Mouse (Mus musculus) left cerebral cortex, postnatal 14 days (tissue): ENCODE measurements at regions not wholly inside any gene's neighbourhood (a gene's known extent, or its start where the extent isn't known, plus 50 kb on each side); places are given as distances from the start of the nearest gene placed in this dataset.
"Not testable (repeated sequence)": the region's sequence is repeated elsewhere in the genome, so short reads cannot be mapped to it uniquely, and the experiment has no call there.

Experiments used
- DNase-seq, 2 experiments: peaks; one replicate each; pipeline ENCODE4 v3.0.0; 2021 to 2022; ENCODE audit warnings: low spot score in 2 of 2, mixed read lengths in 1 of 2
- intact Hi-C: fragments of 180-260 bp; cut with DNase I; formaldehyde crosslinking; loops from one replicate; pipeline ENCODE4 v1.15.1; 2025

GRCm38 (mm10) chr13:44626806-44627205 is 102.5 kb upstream of the Jarid2 start:
- intact Hi-C loops = no loop called here

GRCm38 (mm10) chr13:44630061-44630460 is 99.2 kb upstream of the Jarid2 start:
- intact Hi-C loops = no loop called here
- DNase-seq = no peak

More at GRCm38 (mm10) chr13:44626806-44627205, 102.5 kb upstream of the Jarid2 start:
- no peak for DNase-seq

GRCm38 (mm10) chr13:44634616-44635015 is 94.7 kb upstream of the Jarid2 start:
- intact Hi-C loops = no loop called here

GRCm38 (mm10) chr13:44635221-44636007 is 93.9 kb upstream of the Jarid2 start:
- DNase-seq = no peak
- intact Hi-C loops = no loop called here

More at GRCm38 (mm10) chr13:44634616-44635015, 94.7 kb upstream of the Jarid2 start:
- DNase-seq = no peak

- DNase-seq = no peak
- intact Hi-C loops = no loop called here
Measured at GRCm38 (mm10) chr13:44636008-44636335, 93.3 kb upstream of the Jarid2 start.

- no peak for DNase-seq
Measured at GRCm38 (mm10) chr13:44642361-44642760, 86.9 kb upstream of the Jarid2 start.

GRCm38 (mm10) chr13:44650052-44650451 is 79.2 kb upstream of the Jarid2 start:
- no peak for DNase-seq
- intact Hi-C loops = no loop called here

More at GRCm38 (mm10) chr13:44642361-44642760, 86.9 kb upstream of the Jarid2 start:
- intact Hi-C loops = no loop called here

GRCm38 (mm10) chr13:44651259-44652238 is 77.7 kb upstream of the Jarid2 start:
- intact Hi-C loops = no loop called here
- no peak for DNase-seq

GRCm38 (mm10) chr13:44657905-44658414 is 71.3 kb upstream of the Jarid2 start:
- DNase-seq = peak; percentile 22 to 48
- intact Hi-C loops = no loop called here

GRCm38 (mm10) chr13:44659861-44660260 is 69.4 kb upstream of the Jarid2 start:
- intact Hi-C loops = no loop called here
- DNase-seq = no peak

- intact Hi-C loops = no loop called here
- no peak for DNase-seq
Measured at GRCm38 (mm10) chr13:44663062-44663461, 66.2 kb upstream of the Jarid2 start.

GRCm38 (mm10) chr13:44663730-44664129 is 65.5 kb upstream of the Jarid2 start:
- no peak for DNase-seq
- intact Hi-C loops = no loop called here

GRCm38 (mm10) chr13:44669761-44670160 is 59.5 kb upstream of the Jarid2 start:
- DNase-seq = no peak
- intact Hi-C loops = no loop called here

- DNase-seq = peak in 1 of 2 experiments; percentile 23
- intact Hi-C loops = no loop called here
Measured at GRCm38 (mm10) chr13:44673337-44673966, 55.8 kb upstream of the Jarid2 start.

GRCm38 (mm10) chr13:44673967-44674357 is 55.3 kb upstream of the Jarid2 start:
- intact Hi-C loops = no loop called here
- no peak for DNase-seq

- intact Hi-C loops = no loop called here
- DNase-seq = no peak
Measured at GRCm38 (mm10) chr13:44674926-44675650, 54.2 kb upstream of the Jarid2 start.

GRCm38 (mm10) chr13:44676041-44676440 is 53.2 kb upstream of the Jarid2 start:
- intact Hi-C loops = no loop called here
- no peak for DNase-seq

GRCm38 (mm10) chr13:44678121-44678520 is 51.2 kb upstream of the Jarid2 start:
- intact Hi-C loops = no loop called here
- no peak for DNase-seq

- intact Hi-C loops, DNase-seq: not testable (repeated sequence)
Measured at GRCm38 (mm10) chr13:44679457-44679856, 49.8 kb upstream of the Jarid2 start.
